Mouse (Mus musculus) small intestine, adult 2 months (tissue): ENCODE results near the gene 2010111I01Rik. TPM values are rescaled to one million over a fixed set of nuclear protein-coding genes. Genes with fewer than 3 reads are reported as not detected.

ENCODE experiments used
- H3K27ac ChIP-seq: fragments of 200-500 bp; 2 replicates; pipeline ENCODE4 v1.5.1; 2012; ENCODE audit warnings: low read depth, low read length, control low read depth, inconsistent platforms; ENCODE audit not compliant: insufficient read depth
- H3K27me3 ChIP-seq: fragments of 200-500 bp; 2 replicates; pipeline ENCODE4 v1.6.1; 2012; ENCODE audit warnings: mild to moderate bottlenecking, moderate library complexity, low read length, inconsistent platforms; ENCODE audit not compliant: control insufficient read depth, insufficient read depth
- H3K36me3 ChIP-seq: fragments of 200-500 bp; 2 replicates; pipeline ENCODE4 v1.6.1; 2012; ENCODE audit warnings: mild to moderate bottlenecking, low read length, control low read depth, inconsistent platforms; ENCODE audit not compliant: control insufficient read depth, insufficient read depth
- H3K4me1 ChIP-seq: fragments of 200-500 bp; 2 replicates; pipeline ENCODE4 v1.6.1; 2012; ENCODE audit warnings: low read length, inconsistent platforms, mixed read lengths; ENCODE audit not compliant: control insufficient read depth, insufficient read depth, insufficient read length
- H3K4me3 ChIP-seq: fragments of 200-500 bp; 2 replicates; pipeline ENCODE4 v1.5.1; 2012; ENCODE audit warnings: low read depth, mild to moderate bottlenecking, control low read depth, inconsistent platforms, low read length, moderate library complexity
- CTCF ChIP-seq: fragments of 200-500 bp; IDR thresholded peaks from 2 replicates; pipeline ENCODE4 v1.5.1; 2012; ENCODE audit warnings: low read depth, mild to moderate bottlenecking, control low read depth, inconsistent platforms, low read length, moderate library complexity, mixed read lengths; ENCODE audit not compliant: insufficient replicate concordance, insufficient read length; ENCODE audit errors: extremely low read depth
- POLR2A ChIP-seq: fragments of 200-500 bp; IDR thresholded peaks from 2 replicates; pipeline ENCODE4 v1.6.1; 2012; ENCODE audit warnings: low read depth, mild to moderate bottlenecking, control low read depth, inconsistent platforms, low read length, moderate library complexity
- WGBS: fragments of 180-500 bp; shearing (Covaris S2); methylation state at CpG from one replicate; pipeline ENCODE4 v1.1.7; 2018; 5-methylcytosine and 5-hydroxymethylcytosine counted together
- polyA plus RNA-seq: library from polyadenylated mRNA; depleted of rRNA; stranded (reverse); fragments of >200 nt; gene quantifications from 2 replicates; pipeline ENCODE4 v1.2.3, GENCODE M21; 2012

2010111I01Rik gene
- polyA plus RNA-seq, 1 experiment = 48.4 TPM

GRCm38 (mm10) chr13:62941341-62942005, 23.2 kb upstream of the 2010111I01Rik start:
- Histone ChIP-seq H3K36me3 (no peaks in the 10 kb centered on the region), H3K27me3 (no peaks in the 10 kb centered on the region), H3K27ac (no peak overlapping the region), H3K4me3 (no peak overlapping the region), H3K4me1 (no peaks in the 10 kb centered on the region)
- 59% methylated on average over 17 of the region's 17 CpGs for WGBS
- no peak for TF ChIP-seq CTCF
- no peak for TF ChIP-seq POLR2A

- Histone ChIP-seq H3K27ac (no peak overlapping the region), H3K4me3 (no peak overlapping the region), H3K36me3 (no peaks in the 10 kb centered on the region), H3K27me3 (no peaks in the 10 kb centered on the region), H3K4me1 (no peaks in the 10 kb centered on the region)
- no peak for TF ChIP-seq CTCF
- TF ChIP-seq POLR2A = no peak
- 68% methylated on average over 7 of the region's 7 CpGs for WGBS
Measured at GRCm38 (mm10) chr13:62943274-62943830, 21.3 kb upstream of the 2010111I01Rik start.

- H3K27ac ChIP-seq = no peak overlapping the region
- WGBS = 64% methylated on average over 6 of the region's 6 CpGs
- no peaks in the 10 kb centered on the region for H3K36me3 ChIP-seq
- H3K4me3 ChIP-seq = no peak overlapping the region
- H3K4me1 ChIP-seq = no peaks in the 10 kb centered on the region
- TF ChIP-seq CTCF = no peak
- no peak for TF ChIP-seq POLR2A
- no peaks in the 10 kb centered on the region for H3K27me3 ChIP-seq
Measured at GRCm38 (mm10) chr13:62944109-62944508, 20.6 kb upstream of the 2010111I01Rik start.

- H3K27ac ChIP-seq = no peak overlapping the region
- TF ChIP-seq CTCF (no peak), POLR2A (no peak)
- no peaks in the 10 kb centered on the region for H3K36me3 ChIP-seq
- H3K4me3 ChIP-seq = no peak overlapping the region
- no peaks in the 10 kb centered on the region for H3K4me1 ChIP-seq
- H3K27me3 ChIP-seq = no peaks in the 10 kb centered on the region
- 42% methylated on average over 4 of the region's 4 CpGs for WGBS
Measured at GRCm38 (mm10) chr13:62949560-62950188, 15.0 kb upstream of the 2010111I01Rik start.

- WGBS = 50% methylated on average over 1 of the region's 1 CpGs
- Histone ChIP-seq H3K27me3 (no peaks in the 10 kb centered on the region), H3K4me3 (no peak overlapping the region), H3K27ac (no peak overlapping the region), H3K4me1 (no peaks in the 10 kb centered on the region), H3K36me3 (no peaks in the 10 kb centered on the region)
- TF ChIP-seq POLR2A (no peak), CTCF (no peak)
Measured at GRCm38 (mm10) chr13:62951606-62952005, 13.1 kb upstream of the 2010111I01Rik start.

- no peak overlapping the region for H3K4me3 ChIP-seq
- no peaks in the 10 kb centered on the region for H3K27me3 ChIP-seq
- no peak overlapping the region for H3K27ac ChIP-seq
- 73% methylated on average over 3 of the region's 3 CpGs for WGBS
- TF ChIP-seq CTCF (no peak), POLR2A (no peak)
- H3K36me3 ChIP-seq = no peaks in the 10 kb centered on the region
- H3K4me1 ChIP-seq = no peaks in the 10 kb centered on the region
Measured at GRCm38 (mm10) chr13:62952047-62952446, 12.6 kb upstream of the 2010111I01Rik start.

- Histone ChIP-seq H3K27ac (no peak overlapping the region), H3K27me3 (no peaks in the 10 kb centered on the region), H3K4me1 (no peaks in the 10 kb centered on the region), H3K36me3 (no peaks in the 10 kb centered on the region), H3K4me3 (no peak overlapping the region)
- TF ChIP-seq POLR2A = no peak
- no peak for TF ChIP-seq CTCF
- WGBS = 73% methylated on average over 3 of the region's 3 CpGs
Measured at GRCm38 (mm10) chr13:62952624-62953023, 12.1 kb upstream of the 2010111I01Rik start.
